Mouse (Mus musculus) T-helper 1 cell (primary cell): ENCODE data around the gene Cpsf4l.

Experiments used
- in situ Hi-C: fragments of 300-600 bp; cut with MboI, MseI; formaldehyde crosslinking; loops from one replicate; pipeline ENCODE4 v1.15.1; 2025; ENCODE audit warnings: high pct_unique_total_duplicates

Gene Cpsf4l

DNA sequence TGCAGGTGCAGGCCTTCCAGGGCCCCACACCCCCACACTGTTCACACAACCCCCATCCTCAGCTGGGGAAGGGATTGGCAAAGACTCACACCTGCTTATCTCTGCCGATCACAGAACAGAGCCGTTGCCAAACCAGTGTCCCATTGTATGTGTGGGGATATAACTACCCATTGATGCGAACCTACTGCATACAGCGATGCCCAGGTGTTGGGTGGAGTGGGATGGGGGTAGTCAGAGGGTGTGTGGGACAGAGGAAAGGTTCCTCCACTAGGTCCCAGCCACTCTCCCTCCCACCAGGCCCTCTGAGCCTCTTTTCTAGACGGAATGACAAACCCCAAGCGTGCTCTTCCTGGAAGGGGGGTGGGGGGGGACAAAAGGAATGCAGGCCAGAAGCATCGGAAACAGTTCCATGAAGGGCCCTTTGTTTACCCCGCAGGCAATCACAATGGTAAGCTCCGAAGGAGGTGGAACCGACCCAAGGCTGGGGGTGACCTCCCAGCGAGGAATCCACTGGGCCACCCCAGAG is at the start of gene Cpsf4l:
Gene Cpsf4l (minus strand): TSS at position 287 of the 526 bp plus-strand sequence.
- in situ Hi-C loops = loop anchor here (5.0 kb wide), 1 partner anchor 103 kb away; no protein-coding TSS in a partner anchor

GRCm38 (mm10) chr11:113758851-113759250 is 49.0 kb upstream of the Cpsf4l start:
- in situ Hi-C loops = no loop called here

GRCm38 (mm10) chr11:113756578-113756977 is 46.8 kb upstream of the Cpsf4l start:
- in situ Hi-C loops = no loop called here

GRCm38 (mm10) chr11:113755878-113756277 is 46.1 kb upstream of the Cpsf4l start:
- in situ Hi-C loops = no loop called here

- in situ Hi-C loops = no loop called here
Measured at GRCm38 (mm10) chr11:113754845-113755244, 45.0 kb upstream of the Cpsf4l start.

DNA sequence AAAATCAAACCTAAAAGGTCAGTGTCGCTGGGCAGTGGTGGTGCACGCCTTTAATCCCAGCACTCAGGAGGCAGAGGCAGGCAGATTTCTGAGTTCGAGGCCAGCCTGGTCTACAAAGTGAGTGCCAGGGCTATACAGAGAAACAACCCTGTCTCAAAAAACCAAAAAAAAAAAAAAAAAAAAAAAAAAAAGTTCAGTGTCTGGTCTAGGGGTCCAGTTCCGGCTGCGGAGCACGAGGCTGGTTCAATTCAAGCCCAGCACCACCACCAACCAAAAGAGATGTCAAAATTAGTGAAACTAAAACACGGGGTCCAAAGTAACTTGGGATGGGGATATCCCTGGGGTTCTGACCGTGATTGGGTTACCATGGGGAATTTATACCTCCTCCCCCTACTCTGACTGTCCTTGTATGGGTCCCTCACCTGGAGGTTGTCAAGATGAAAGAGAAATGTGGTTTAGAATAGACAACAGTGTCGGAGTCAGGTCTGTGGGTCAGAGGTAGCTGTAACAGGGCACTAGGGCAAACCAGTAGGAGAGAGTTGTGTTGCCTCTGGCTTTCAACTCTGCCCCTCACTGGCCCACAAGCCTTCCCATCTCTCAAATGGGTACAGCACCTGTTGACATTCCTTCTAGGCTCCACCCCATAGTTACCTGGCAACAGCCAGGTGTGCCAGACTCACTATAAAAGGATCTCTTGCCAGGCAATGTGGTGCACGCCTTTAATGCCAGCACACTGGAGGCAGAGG is 43.0 kb upstream of the Cpsf4l start:
- in situ Hi-C loops = no loop called here

- in situ Hi-C loops = no loop called here
Measured at GRCm38 (mm10) chr11:113752158-113752661, 42.4 kb upstream of the Cpsf4l start.

GRCm38 (mm10) chr11:113751484-113752084 is 41.8 kb upstream of the Cpsf4l start, which contains the start of gene Cdc42ep4:
Gene Cdc42ep4, minus strand, starts transcription at chr11:113751881.
- in situ Hi-C loops = no loop called here

DNA sequence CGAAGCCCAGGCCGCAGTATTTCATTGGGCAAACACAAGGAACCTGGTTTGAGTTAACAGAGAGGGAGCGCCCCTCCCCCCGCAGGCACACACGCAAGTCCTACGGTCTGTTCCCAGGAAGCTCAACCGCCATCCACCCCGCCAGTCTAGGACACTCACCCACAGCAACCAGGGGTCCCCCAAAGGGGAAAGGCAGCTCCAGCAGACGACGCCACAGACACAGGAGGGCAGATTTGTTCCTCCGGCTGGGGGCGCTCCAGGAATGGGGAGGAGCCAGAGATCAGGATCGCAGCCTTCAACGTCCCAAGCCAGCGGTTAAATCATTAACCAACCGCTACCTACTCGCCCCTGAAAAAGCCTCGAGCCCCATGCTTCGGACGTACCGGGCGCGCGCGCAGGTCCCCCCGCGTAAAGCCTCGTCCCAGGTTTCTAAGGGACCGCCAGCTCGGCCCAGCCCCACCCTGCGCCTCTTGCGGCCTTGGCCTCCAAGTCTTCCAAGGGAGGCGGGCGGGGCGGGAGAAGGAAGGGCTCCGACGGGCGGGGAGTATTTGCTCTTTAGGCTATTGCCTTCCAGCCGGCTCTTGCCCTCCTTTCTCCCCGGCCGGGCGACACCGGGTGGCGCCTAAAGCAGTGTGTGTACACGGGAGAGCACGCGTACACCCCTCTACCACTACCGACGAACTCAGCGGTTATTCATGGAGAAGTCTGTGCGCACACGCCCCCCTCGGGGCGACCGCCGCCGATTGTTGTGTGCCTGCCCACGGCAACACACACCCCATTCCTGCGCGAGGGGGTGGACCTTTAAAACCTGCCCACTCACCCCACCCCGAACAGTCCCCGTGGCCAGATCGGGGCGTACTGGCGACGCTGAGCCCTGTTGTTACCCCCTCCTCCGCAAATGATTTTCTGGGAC is 41.0 kb upstream of the Cpsf4l start:
- in situ Hi-C loops = no loop called here

- in situ Hi-C loops = loop anchor here (5.0 kb wide), 2 partner anchors 47 to 58 kb away; no protein-coding TSS in a partner anchor
Measured at GRCm38 (mm10) chr11:113749749-113750351, 40.0 kb upstream of the Cpsf4l start.

DNA sequence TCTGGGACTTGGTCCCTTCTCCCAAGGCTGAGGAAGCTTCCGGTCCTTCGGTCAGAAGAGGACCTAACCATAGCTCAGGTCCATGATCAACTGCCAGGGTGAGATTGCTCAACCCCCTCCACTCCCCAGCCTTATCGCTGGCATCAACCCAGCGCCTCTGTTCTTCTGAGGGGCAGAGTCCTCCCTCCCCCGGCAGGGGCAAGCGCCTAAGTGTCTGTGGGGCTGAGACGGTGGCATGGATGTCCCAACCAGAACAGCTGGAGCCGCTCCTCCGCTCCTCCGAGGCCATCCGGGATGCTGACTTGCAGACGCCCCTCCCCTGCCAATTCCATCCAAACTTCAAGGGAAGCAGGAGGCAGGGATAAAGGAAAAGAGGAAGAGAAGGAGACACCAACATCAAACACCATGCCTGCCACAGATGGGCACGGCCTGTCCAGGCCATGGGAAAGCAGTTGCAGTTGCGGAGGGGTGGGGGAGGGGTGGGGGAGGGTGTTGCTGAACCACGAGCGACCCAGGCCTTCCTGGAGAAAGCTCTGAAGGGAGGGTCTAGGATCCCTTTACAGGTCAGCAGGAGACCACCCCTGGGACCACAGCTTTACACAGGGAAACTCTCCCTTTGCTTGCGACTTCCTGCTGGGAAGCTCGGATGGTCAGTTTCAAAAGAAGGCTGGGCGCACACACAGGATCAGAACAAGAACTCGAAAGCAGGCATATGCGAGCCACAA is 39.1 kb upstream of the Cpsf4l start:
- in situ Hi-C loops = loop anchor here (5.0 kb wide), 2 partner anchors 48 to 57 kb away; no protein-coding TSS in a partner anchor

DNA sequence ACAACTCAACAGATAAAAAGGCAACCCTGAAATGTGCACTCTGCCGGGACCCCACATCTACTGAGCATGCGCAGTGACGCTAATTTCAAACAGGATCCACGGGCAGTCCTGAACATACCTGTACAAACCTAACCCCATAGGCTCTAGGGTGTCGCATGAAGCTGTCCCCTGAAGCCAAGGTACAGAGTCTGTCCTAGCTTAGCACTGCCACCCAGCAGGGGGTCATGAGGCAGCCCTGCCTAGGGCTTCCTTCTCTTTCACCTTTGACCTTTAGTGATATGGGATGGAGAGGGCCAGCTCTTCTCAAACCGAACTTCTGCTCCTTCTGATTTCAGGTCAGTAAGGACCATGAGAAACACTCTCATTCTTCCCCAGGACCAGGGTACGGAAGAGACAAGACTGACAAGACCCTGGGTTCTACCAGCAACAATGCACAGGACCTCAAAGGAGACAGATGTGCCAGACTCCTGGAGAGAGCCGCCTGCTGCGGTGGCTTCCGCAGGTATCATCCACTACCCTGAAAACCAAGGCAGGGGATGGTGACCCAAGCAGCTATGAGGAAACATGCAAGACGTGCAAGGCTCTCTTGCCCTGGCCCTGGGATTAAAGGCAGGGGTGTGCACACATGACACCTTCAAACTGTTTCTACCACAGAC is 38.0 kb upstream of the Cpsf4l start:
- in situ Hi-C loops = loop anchor here (5.0 kb wide), 2 partner anchors 49 to 56 kb away; no protein-coding TSS in a partner anchor

GRCm38 (mm10) chr11:113747056-113747455 is 37.2 kb upstream of the Cpsf4l start:
- in situ Hi-C loops = loop anchor here (5.0 kb wide), 2 partner anchors 50 to 55 kb away; no protein-coding TSS in a partner anchor

DNA sequence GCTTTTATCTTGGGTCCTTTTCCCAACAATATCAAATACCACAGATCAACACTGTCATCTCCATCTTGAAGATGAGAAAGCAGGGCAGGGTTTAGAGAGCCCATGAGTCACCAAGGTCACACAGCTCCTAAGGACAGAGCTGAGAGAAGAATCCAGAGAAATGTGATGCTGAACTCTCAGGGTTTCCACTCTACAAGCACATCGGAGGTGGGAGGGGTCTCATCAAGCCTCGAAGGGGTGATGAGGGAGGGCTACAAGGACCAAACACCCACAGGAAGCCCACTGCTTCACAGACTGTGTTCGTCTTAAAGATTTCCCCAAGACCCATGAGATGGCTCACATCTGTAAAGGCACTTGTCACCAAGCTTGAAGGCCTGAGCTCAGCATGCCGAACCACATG is 36.1 kb upstream of the Cpsf4l start:
- in situ Hi-C loops = loop anchor here (5.0 kb wide), 2 partner anchors 51 to 54 kb away; no protein-coding TSS in a partner anchor

GRCm38 (mm10) chr11:113742998-113743397 is 33.2 kb upstream of the Cpsf4l start:
- in situ Hi-C loops = no loop called here

DNA sequence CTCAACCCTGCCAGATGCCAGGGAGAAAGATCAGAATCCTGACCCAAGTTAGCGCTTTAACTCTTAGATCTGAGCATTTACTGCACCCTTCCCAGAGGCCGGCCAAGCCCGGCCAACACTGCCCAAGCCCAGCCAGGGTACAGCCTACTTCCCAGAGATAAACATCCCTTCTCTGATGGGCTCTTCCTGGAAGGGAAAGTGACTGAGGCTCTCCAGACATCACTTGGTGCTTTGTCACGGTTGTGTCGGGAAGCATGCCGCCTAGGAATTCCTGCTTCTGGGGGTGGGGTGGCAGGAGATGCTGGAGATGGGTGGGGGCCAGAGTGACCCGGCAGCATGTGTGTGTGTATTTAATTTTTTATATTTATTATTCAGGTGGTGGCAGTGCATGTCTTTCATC is 30.3 kb upstream of the Cpsf4l start:
- in situ Hi-C loops = no loop called here

DNA sequence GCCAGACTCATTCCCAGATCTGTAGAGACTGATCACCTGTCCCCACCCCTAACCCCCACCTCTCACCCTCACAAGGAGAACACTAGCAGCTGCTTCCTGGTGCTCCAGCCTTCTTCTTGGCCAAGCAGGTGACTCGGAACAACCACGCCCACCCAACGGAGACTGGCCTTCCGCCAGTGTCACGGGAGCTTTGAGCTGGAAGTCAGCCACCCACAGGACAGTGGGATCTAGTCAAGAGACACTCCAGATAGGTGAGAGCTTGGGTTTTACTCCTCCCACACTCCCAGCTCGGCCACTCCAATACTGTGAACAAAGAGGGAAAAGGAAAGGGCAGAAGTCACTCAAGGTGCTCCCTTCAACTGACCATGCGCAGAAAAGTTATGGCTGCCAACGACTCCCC is 29.4 kb upstream of the Cpsf4l start:
- in situ Hi-C loops = loop anchor here (5.0 kb wide), 1 partner anchor 83 kb away; no protein-coding TSS in a partner anchor

- in situ Hi-C loops = loop anchor here (5.0 kb wide), 1 partner anchor 84 kb away; no protein-coding TSS in a partner anchor
Measured at GRCm38 (mm10) chr11:113737912-113738311, 28.1 kb upstream of the Cpsf4l start.

DNA sequence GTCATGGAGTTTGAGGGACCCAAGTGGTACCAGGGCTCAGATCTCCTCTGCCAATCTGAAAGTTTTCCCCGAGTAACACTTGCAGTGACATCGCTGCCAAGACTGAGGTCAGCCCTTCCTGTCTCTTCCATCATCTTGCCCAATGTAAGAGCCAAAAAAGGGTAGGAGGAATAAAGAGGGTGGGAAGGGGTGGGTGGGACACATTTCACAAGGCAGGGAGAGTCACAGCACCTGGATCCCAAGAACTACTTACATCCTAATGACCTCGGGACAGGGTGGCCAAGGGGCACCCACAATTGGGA is 27.7 kb upstream of the Cpsf4l start:
- in situ Hi-C loops = loop anchor here (5.0 kb wide), 1 partner anchor 85 kb away; no protein-coding TSS in a partner anchor
